ENCODE assay signal across 10 mouse cellular contexts in genomic region chr11:89982918-89983317, GRCm38 (mm10). TPM values are rescaled to one million over a fixed set of nuclear protein-coding genes. Genes with fewer than 3 reads are reported as not detected.
"Had no signal": no experiment of that assay in that cellular context is flagged by ENCODE, and none has a peak within 500 bp of the region (broad histone marks: within the 10 kb centered on the region; RNA-seq: fewer than 3 reads in every experiment).

No protein-coding gene starts in this region.

- DNase-seq: kidney, adult 18-20 months; kidney, postnatal 14 days; midbrain, embryonic 14.5 days; thymus, adult 18-20 months; thymus, postnatal 14 days had no signal

- H3K27me3 ChIP-seq: lung, embryonic 15.5 days had no signal

- H3K36me3 ChIP-seq: limb, embryonic 12.5 days; lung, embryonic 15.5 days had no signal

- H3K9me3 ChIP-seq: limb, embryonic 12.5 days; lung, embryonic 15.5 days had no signal

- H3K9ac ChIP-seq: limb, embryonic 12.5 days; liver, embryonic 14.5 days; lung, embryonic 15.5 days had no signal

- H3K27ac ChIP-seq: limb, embryonic 12.5 days; liver, embryonic 14.5 days; lung, embryonic 15.5 days had no signal

- H3K4me2 ChIP-seq: limb, embryonic 12.5 days; lung, embryonic 15.5 days had no signal

- H3K4me3 ChIP-seq: limb, embryonic 12.5 days; lung, embryonic 15.5 days had no signal

- ATAC-seq: inflammation-experienced regulatory T-cells, adult 6 months had no signal

RNA-seq across cellular contexts. Expression of gene Tmem100, which starts 47.2 kb away (rescaled TPM):
- polyA plus RNA-seq: inflammation-experienced regulatory T-cells, adult 6 months; liver, adult 2 months had no signal
